Mouse (Mus musculus): ENCODE results near the gene Mertk. TPM values are rescaled to one million over a fixed set of nuclear protein-coding genes. Genes with fewer than 3 reads are reported as not detected.

Mertk gene
- total RNA-seq, 1 experiment: 3.3 TPM

DNA sequence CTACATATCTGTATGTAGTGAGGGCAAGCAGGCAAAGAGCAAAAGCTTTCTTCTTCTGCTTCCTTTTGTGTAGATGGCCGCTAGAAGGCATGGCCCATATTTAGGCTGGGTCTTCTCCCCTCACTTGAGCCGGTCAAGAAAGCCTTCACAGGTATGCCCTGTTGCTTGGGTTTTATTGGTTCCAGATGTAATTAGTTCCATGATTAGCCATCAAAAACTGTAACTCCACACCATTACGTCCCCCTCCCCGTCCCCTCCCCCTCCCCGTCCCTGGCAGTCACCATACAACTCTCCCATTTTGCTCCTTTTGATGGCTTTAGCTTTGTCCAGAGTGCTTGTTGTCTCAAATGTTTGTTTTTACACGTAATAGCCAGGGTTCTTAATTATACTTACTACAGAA lies 14.2 kb downstream of the Mertk start:
- Histone ChIP-seq H3K36me3 (ENCODE audit: control insufficient read depth, insufficient read depth, low read length, poor library complexity, severe bottlenecking) (no peaks in the 10 kb centered on the region; the same call in 1 of the 2 replicates), H3K27ac (ENCODE audit: insufficient read depth, low read depth, low read length, poor library complexity, severe bottlenecking) (no peak overlapping the region), H3K9me3 (ENCODE audit: control insufficient read depth, insufficient read depth, low read depth, low read length) (no peaks in the 10 kb centered on the region), H3K4me1 (ENCODE audit: control insufficient read depth in 2 of 2, insufficient read depth in 2 of 2, low read length in 2 of 2, poor library complexity in 1 of 2) (peaks cover 0 to 2% of the 10 kb centered on the region in 2 experiments; a peak in 1 of 4 replicates), H3K4me3 (ENCODE audit: insufficient read depth in 1 of 2, low read depth in 1 of 2, low read length in 2 of 2, poor library complexity in 1 of 2, severe bottlenecking in 1 of 2) (no peak overlapping the region), H3K9ac (ENCODE audit: insufficient read depth, low read depth, low read length, poor library complexity, severe bottlenecking) (no peak overlapping the region)
- in situ Hi-C loops (cut with MboI; ENCODE audit: low sequenced_read_pairs in 2 of 2, unreplicated experiment in 2 of 2): no loop called here
- TF ChIP-seq MAFK (IDR thresholded peaks at IDR 0.05; ENCODE audit: insufficient read depth, low read depth, low read length) (no peak), CHD2 (IDR thresholded peaks at IDR 0.05; ENCODE audit: low read depth, low read length) (no peak), HCFC1 (IDR thresholded peaks at IDR 0.05; ENCODE audit: borderline replicate concordance, insufficient read depth, low read length) (no peak), ZC3H11A (IDR thresholded peaks at IDR 0.05; ENCODE audit: borderline replicate concordance, low read depth, low read length) (no peak), ZNF384 (IDR thresholded peaks at IDR 0.05; ENCODE audit: low read depth, low read length) (no peak)
- DNase-seq (ENCODE audit: low read depth, low spot score): no peak

DNA sequence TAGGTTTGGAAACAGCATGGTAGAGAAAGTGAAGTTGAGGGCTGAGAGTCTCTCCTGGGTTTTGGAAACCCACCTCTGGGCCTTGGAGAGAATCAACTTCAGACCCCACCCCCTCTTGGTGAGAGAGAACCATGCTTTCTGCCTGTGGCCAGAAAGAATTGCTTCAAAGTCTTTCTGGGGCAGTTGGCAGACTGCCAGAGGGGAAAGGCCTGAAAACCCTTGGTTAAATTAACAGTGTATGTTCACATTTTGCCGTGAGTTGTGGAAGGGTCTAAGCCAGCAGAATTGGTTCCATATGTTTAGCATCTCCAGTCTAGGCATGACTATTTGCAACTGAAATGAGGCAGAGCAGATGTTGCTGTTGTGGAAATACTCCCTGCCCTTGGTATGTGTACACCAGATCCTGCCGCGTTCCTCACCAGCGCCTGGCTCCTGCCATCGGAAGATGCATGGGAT lies 14.8 kb downstream of the Mertk start:
- TF ChIP-seq ZNF384 (IDR thresholded peaks at IDR 0.05; ENCODE audit: low read depth, low read length) (no peak), CHD2 (IDR thresholded peaks at IDR 0.05; ENCODE audit: low read depth, low read length) (no peak), MAFK (IDR thresholded peaks at IDR 0.05; ENCODE audit: insufficient read depth, low read depth, low read length) (no peak), HCFC1 (IDR thresholded peaks at IDR 0.05; ENCODE audit: borderline replicate concordance, insufficient read depth, low read length) (no peak), ZC3H11A (IDR thresholded peaks at IDR 0.05; ENCODE audit: borderline replicate concordance, low read depth, low read length) (no peak)
- Histone ChIP-seq H3K9ac (ENCODE audit: insufficient read depth, low read depth, low read length, poor library complexity, severe bottlenecking) (no peak overlapping the region), H3K4me1 (ENCODE audit: control insufficient read depth in 2 of 2, insufficient read depth in 2 of 2, low read length in 2 of 2, poor library complexity in 1 of 2) (peaks cover 0 to 2% of the 10 kb centered on the region in 2 experiments; a peak in 1 of 4 replicates), H3K27ac (ENCODE audit: insufficient read depth, low read depth, low read length, poor library complexity, severe bottlenecking) (no peak overlapping the region), H3K9me3 (ENCODE audit: control insufficient read depth, insufficient read depth, low read depth, low read length) (no peaks in the 10 kb centered on the region), H3K4me3 (ENCODE audit: insufficient read depth in 1 of 2, low read depth in 1 of 2, low read length in 2 of 2, poor library complexity in 1 of 2, severe bottlenecking in 1 of 2) (no peak overlapping the region), H3K36me3 (ENCODE audit: control insufficient read depth, insufficient read depth, low read length, poor library complexity, severe bottlenecking) (no peaks in the 10 kb centered on the region; the same call in 1 of the 2 replicates)
- DNase-seq (ENCODE audit: low read depth, low spot score): no peak
- in situ Hi-C loops (cut with MboI; ENCODE audit: low sequenced_read_pairs in 2 of 2, unreplicated experiment in 2 of 2): no loop called here

GRCm38 (mm10) chr2:128714724-128715241 lies 16.0 kb downstream of the Mertk start:
- Histone ChIP-seq H3K9me3 (ENCODE audit: control insufficient read depth, insufficient read depth, low read depth, low read length) (no peaks in the 10 kb centered on the region), H3K27ac (ENCODE audit: insufficient read depth, low read depth, low read length, poor library complexity, severe bottlenecking) (no peak overlapping the region), H3K4me3 (ENCODE audit: insufficient read depth in 1 of 2, low read depth in 1 of 2, low read length in 2 of 2, poor library complexity in 1 of 2, severe bottlenecking in 1 of 2) (no peak overlapping the region), H3K4me1 (ENCODE audit: control insufficient read depth in 2 of 2, insufficient read depth in 2 of 2, low read length in 2 of 2, poor library complexity in 1 of 2) (no peaks in the 10 kb centered on the region), H3K9ac (ENCODE audit: insufficient read depth, low read depth, low read length, poor library complexity, severe bottlenecking) (no peak overlapping the region), H3K36me3 (ENCODE audit: control insufficient read depth, insufficient read depth, low read length, poor library complexity, severe bottlenecking) (no peaks in the 10 kb centered on the region; the same call in 1 of the 2 replicates)
- no peak for TF ChIP-seq ZNF384 (IDR thresholded peaks at IDR 0.05; ENCODE audit: low read depth, low read length)
- TF ChIP-seq ZC3H11A (IDR thresholded peaks at IDR 0.05; ENCODE audit: borderline replicate concordance, low read depth, low read length): no peak
- TF ChIP-seq CHD2 (IDR thresholded peaks at IDR 0.05; ENCODE audit: low read depth, low read length): no peak
- TF ChIP-seq MAFK (IDR thresholded peaks at IDR 0.05; ENCODE audit: insufficient read depth, low read depth, low read length): no peak
- no peak for TF ChIP-seq HCFC1 (IDR thresholded peaks at IDR 0.05; ENCODE audit: borderline replicate concordance, insufficient read depth, low read length)
- no peak for DNase-seq (ENCODE audit: low read depth, low spot score)
- in situ Hi-C loops (cut with MboI; ENCODE audit: low sequenced_read_pairs in 2 of 2, unreplicated experiment in 2 of 2): no loop called here

GRCm38 (mm10) chr2:128715979-128716378 lies 17.2 kb downstream of the Mertk start:
- no peaks in the 10 kb centered on the region for H3K4me1 ChIP-seq (ENCODE audit: control insufficient read depth in 2 of 2, insufficient read depth in 2 of 2, low read length in 2 of 2, poor library complexity in 1 of 2)
- in situ Hi-C loops (cut with MboI; ENCODE audit: low sequenced_read_pairs in 2 of 2, unreplicated experiment in 2 of 2): no loop called here
- H3K9me3 ChIP-seq (ENCODE audit: control insufficient read depth, insufficient read depth, low read depth, low read length): no peaks in the 10 kb centered on the region
- no peak for TF ChIP-seq ZNF384 (IDR thresholded peaks at IDR 0.05; ENCODE audit: low read depth, low read length)
- TF ChIP-seq ZC3H11A (IDR thresholded peaks at IDR 0.05; ENCODE audit: borderline replicate concordance, low read depth, low read length): no peak
- TF ChIP-seq HCFC1 (IDR thresholded peaks at IDR 0.05; ENCODE audit: borderline replicate concordance, insufficient read depth, low read length): no peak
- no peak for TF ChIP-seq CHD2 (IDR thresholded peaks at IDR 0.05; ENCODE audit: low read depth, low read length)
- TF ChIP-seq MAFK (IDR thresholded peaks at IDR 0.05; ENCODE audit: insufficient read depth, low read depth, low read length): no peak
- no peak overlapping the region for H3K27ac ChIP-seq (ENCODE audit: insufficient read depth, low read depth, low read length, poor library complexity, severe bottlenecking)
- H3K36me3 ChIP-seq (ENCODE audit: control insufficient read depth, insufficient read depth, low read length, poor library complexity, severe bottlenecking): no peaks in the 10 kb centered on the region; the same call in 1 of the 2 replicates
- no peak overlapping the region for H3K4me3 ChIP-seq (ENCODE audit: insufficient read depth in 1 of 2, low read depth in 1 of 2, low read length in 2 of 2, poor library complexity in 1 of 2, severe bottlenecking in 1 of 2)
- DNase-seq (ENCODE audit: low read depth, low spot score): no peak
- H3K9ac ChIP-seq (ENCODE audit: insufficient read depth, low read depth, low read length, poor library complexity, severe bottlenecking): no peak overlapping the region

Data from ES-E14 (cell line).